Mouse (Mus musculus): ENCODE data around the gene Mbd3.

The Mbd3 gene

DNA sequence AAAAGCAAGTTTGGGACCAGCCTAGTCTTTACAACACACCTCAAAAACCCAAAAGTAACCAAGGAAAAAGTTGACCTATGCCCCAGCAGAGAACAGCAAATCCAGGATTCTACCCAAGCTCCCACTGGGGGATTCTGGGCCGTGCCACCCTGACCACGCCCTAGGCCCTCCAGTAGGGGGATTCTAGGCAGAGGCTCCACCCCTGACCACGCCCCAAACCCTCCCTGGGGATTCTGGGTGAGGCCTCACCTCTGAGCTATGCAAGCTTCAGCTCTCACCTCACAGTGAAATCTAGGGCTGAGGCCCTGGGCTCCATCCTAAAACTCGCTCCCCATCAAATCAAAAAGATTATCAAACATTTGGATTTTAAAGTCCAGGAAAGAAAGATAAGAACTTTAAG lies 24.2 kb upstream of the Mbd3 start:
- DNase-seq (ENCODE audit: low spot score), result no peak

DNA sequence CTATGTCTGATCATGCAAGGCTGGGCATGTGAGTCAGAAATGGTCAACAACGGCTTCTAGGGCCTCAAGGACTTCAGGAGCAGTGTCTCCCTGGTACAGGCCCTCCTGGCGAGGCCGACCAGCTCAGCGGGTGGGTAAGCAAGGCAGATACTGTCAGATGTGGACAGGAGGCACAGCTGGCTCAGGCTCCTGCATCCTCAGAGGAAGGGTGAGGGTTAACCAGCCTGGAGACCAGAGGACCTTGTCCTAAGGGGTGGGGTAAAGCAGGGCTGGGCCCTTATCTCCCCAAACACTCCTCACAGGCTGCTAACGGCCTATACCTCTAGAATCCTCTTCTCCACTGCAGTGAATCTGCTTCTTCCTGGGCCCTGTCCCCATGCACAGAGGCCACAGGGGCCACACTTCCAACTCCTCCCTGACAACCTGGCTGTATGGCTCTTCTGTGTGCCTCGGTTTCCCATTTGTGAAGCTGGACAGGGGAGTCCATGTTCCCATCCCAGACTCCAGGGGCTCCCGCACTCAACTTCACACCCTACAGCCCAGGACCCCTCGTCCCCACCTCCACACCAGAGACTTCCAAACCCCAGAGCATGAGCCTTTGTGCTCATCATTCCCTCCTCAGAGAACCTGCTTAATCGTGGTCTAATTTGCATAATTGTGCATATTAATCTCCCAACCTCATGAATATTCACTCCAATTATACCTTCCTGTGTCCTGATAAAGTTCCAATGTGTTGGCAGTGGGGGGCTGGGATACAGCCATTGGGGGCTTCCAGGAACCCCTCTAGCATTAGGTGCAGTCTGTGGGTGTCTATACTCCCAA lies 22.5 kb upstream of the Mbd3 start:
- DNase-seq (ENCODE audit: low spot score), result no peak

DNA sequence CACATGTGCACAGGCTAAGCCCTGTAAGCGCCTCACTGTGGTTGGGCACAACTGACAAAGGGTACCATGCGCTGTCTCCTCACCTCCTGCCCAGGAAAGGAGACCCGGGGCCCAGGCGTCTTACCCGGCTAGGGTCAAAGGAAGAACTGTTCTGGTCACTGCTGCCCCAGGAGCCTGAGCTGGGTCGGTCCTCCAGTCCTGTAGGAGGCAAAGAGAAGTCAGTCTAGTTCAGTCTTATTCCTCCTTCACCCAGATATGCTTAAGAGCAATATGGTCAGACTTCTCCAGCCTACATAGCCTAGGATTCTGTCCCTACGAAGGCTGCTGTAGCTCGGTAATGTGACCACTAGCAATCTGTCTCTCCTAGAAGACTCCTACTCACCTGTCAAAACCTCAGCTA lies 21.9 kb upstream of the Mbd3 start:
- no peak for DNase-seq (ENCODE audit: low spot score)

DNA sequence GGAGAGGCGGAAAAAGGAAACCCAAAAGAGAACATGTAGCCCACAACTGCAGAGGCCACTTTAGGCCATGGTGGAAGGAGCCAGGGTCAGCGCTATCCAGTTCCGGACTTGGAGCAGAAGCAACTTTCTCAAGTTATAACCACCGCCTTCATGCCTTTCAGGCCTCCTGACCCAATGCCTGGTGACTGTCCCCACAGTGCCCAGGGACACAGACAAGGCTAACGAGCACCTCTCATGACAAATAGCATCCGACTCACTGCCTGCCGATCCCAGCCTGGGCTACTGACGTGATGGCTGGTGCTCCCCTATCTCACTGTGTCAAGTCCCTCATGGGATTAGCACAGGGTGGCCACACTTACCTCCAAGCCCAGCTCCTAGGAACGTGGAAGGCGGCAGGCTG lies 21.4 kb upstream of the Mbd3 start:
- DNase-seq (ENCODE audit: low spot score), result no peak

DNA sequence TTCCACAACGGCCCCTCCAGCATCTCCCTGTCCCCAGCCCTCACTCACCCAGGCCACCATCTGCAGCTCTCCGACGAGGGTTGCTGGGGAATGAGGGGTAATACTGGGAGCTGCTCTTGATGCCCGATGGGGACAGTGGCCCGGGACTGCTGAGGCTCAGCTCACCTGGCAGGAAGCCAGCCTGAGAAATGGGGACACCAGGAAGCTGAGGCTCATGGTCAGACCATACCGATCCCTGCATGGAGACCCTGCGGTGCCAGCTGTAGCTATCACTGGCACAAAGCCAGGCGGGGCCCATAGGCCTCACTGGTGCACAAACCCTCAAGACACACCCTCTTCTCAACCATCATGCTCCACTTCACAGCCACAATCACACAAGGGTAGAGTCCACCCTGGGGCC lies 20.1 kb upstream of the Mbd3 start:
- no peak for DNase-seq (ENCODE audit: low spot score)

DNA sequence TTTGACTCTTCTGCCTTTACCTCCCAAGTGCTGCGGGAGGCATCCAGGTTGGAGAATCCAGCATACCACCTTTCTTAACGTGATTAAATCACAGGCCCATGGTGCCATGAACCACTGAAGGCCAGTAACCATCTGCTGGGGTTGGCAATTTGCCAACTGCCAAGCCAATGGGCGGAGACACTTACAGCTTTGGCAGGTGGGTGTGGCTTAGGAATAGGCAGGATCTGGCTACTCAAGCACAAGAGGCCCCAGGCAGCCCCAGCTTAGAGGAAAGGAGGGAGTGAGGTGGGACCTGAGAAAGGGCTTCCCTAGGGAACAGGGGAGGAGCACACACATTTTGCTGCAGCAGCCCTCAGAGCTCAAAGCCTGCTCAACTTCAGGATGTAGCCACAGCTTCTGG lies 19.0 kb upstream of the Mbd3 start:
- peak; percentile 47 for DNase-seq (ENCODE audit: low spot score)

DNA sequence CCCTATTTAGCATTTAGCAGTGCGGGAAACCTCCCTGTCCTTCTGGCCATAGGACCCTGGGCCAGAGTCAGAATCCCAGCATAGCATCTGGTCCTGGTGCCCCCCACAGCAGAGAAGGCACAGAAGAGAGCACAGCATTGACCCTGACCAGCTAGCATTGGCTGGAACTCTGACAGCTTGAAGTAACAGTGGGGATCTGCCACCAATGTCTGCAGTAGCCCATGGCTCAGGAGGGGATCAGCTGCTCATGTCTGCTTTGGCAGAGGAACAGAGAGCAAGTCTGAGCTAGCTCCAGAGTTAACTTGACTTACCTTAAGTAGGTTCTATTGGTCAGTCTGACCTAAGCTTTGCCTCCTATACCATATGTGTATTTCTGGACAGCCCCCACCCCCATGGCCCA lies 18.5 kb upstream of the Mbd3 start:
- no peak for DNase-seq (ENCODE audit: low spot score)

DNA sequence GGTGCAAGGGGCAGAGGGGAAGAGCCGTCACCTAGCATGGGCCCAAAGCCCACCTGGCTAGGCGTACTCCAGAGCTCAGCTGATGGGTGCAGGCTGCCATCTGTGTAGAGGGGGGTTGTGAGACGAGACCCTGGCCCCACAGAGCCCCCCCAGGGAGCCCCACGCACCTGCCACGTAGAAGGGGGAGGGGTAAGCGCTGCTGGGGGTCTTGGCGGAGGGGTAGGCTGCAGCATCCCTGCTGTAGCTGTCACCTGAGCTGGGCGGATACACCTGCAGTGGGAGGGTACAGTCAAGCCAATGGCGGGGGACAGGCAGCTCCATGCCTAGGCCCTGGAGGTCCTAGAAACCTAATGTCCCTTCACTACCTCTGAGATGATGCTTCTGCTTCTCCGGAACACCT lies 18.0 kb upstream of the Mbd3 start:
- no peak for DNase-seq (ENCODE audit: low spot score)

DNA sequence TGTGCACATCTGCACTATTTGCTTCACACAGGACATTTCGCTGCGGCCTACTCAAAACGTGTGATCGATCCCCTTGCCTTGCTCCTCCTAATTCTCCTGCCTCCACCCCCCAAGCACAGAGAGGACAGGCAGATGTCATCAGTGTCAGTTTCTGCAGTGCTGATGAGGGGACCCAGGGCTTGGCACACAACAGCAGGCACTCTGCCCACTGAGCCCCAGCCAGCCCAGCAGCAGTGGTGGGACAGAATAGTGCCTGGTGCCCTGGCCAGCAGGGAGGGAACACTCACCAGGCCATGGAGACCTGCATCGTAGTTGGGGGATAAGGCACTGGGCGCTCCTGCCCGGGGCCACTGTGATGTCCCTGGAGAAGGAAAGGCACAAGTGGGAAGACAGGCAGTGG lies 16.2 kb upstream of the Mbd3 start:
- DNase-seq (ENCODE audit: low spot score), result no peak

DNA sequence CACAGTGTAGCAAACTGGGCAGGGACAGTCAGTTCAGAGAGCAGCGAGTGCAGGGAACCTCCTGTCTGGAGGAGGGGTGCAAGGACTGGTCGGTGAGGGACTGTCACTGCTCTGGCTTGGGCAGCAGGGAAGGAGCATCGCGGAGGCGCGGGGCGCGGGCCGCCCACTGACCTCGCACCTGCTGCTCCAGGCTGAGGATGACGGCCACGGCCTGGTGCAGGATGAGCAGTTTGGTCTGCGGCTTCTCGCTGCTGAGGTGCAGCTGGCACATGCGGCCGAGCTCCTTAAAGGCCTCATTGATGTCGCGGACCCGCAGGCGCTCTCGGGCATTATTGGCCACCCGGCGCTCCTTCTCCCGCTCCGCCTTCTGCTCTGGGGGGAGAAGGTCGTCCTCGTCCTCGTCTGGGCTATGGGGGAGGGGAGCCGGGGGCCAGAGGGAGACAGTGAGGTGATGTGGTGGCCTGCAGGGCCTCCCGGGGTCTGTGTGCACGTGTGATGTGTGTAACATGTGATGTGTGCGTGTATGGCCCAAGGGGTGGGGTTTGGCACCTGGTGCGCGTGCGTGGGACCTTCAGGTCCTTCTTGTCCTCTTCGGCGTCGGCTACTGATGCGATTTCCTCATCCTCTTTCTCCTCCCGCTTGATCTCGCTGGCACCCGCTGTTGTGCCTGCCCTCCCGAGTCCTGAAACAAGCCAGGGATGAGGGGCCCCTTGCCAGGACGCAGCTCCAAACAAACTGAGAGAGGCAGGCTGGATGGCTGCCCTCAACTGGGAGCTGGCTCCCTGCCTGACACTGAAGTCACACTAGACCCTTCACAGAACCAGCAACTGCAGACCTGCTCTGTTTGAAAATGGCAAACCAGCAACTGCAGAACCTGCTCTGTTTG lies 13.5 kb upstream of the Mbd3 start:
- DNase-seq (ENCODE audit: low spot score), result no peak

DNA sequence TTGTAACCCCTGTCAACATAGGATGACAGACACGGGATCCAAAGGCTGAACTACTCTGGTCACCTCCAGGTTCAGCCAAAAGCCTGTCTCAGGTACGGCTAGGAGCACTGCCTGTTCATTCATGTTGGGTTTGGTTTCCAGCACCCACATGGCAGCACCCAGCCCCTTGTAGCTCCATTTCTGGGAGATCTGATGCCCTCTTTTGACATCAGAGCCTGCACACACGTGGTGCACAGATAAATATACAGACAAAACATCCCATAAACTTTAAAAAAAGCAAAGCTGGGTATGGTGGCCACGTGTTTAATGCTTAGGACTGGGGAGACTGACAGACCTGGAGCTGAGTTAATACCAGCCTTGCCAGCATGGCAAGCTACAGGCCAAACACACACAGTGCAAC lies 8.6 kb upstream of the Mbd3 start:
- DNase-seq (ENCODE audit: low spot score), result no peak

DNA sequence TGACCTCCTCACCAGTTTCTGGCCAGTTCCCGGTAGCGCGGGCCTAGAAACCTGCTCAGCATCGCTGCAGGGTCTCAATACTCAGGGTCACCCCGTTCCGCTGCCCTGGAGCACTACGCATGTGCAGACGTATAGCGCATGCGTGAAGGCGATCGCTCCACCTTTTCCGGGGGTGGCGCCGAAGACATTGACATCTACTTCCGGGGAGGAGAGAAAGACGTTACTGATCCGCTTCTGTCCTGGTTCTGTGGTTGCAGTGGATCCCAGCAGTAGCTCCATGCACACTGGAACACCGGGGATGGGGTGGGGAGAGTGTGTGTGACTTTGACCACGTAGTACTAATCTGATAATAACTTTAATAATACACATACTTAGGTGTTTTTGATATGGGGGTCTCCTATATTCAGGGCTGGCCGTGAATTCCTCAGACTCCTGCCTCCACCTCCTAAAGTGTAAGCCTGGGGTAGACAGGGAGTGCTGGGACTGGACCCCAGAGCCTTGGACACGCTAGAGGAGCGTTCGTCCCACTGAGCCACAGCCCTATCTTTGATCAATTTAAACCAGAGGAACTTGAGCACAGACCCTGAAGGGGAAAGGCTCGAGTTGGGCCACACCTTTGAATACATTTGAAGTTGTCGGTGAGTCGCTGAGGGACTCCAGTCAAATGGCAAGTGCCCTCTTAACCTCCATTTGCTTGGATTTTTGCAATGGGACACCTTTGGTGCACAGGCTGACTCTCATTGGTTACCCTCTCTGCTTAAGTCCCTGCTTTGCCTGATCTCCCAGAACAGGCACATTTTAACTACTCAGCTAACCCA lies 7.5 kb upstream of the Mbd3 start, which contains the start of gene Uqcr11:
Gene Uqcr11 (minus strand): TSS at position 147 of the 818 bp plus-strand sequence.
- DNase-seq (ENCODE audit: low spot score), result peak; percentile 91

DNA sequence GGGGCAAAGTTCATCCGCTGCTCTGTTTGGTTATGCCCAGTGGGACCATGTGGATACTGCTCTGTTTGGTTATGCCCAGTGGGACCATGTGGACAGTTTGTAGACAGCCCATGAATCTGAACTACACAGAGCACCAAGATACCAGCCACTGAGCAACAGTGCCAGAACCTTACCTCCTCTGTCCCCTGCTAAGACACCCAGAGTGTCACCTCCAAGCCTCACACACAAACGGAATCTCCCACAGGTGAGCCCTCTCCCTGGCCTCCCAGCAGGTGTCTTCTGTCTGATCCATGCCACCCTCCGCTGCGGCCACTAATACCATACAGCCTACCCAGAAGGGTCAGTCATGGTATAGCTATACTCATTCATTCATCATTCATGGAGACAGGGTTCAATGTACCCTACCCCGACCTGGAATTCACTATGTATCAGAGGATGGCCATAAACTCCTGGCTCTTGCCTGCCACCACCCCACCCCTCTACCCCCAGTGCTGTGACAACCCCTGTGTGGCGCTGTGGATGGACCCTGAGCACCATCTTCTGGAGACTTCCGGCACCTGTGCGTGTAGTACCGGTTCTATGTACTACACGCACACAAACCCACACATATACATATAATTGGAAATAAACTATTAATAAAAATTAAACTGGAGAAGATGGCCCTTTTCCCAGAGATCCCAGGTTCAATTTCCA lies 6.3 kb upstream of the Mbd3 start:
- DNase-seq (ENCODE audit: low spot score), result no peak

DNA sequence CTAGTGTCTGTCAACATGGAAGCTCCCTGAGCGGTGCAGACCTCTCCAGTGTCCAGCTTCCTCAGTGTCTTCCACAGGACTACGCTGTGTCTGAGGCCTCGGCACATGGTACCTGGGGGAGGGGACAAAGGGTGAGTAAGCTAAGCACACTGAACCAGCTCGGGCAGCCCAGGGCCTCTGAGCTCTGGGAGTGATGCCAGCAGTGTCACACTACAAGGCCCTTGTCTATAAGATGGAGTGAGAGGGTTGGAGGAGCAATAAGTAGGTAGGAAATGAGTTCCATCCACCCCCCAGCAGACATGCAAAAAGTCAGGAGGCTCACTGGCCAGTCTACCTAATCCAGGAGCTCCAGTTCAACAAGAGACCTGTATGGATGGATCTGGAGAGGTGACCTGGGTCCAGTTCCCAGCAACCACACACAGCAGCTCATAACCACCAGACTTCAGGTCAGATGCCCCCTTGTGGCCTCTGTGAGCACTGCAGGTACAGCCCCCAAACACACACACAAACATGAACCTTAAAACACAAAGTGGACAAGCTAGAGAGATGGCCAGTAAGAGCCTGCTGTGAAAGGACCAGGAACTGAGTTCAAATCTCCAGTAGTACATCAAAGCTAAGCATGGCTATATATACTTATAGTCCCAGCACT lies 3.8 kb upstream of the Mbd3 start:
- DNase-seq (ENCODE audit: low spot score), result no peak

DNA sequence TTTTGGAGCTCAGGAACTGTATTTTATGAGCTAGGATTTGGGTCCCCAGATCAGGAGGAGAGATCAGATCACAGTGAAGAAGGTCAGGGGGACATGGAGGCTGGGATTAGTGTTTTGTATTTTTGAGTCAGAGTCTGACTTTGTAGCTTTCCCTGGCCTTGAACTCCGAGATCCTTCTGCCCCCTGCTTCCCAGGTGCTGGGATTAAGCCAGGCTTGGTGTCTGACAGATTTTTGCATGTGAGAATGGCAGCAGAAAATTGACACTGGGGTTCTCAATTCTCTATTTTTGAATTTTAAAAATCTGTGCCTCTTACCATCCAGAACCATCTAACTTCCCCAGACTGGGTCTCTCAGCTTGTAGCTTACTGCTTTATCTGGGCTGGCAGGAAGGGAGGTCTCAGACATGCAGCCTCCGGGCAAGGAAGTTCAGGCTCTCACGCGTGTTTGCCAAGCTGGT lies 1.4 kb upstream of the Mbd3 start:
- no peak for DNase-seq (ENCODE audit: low spot score)

DNA sequence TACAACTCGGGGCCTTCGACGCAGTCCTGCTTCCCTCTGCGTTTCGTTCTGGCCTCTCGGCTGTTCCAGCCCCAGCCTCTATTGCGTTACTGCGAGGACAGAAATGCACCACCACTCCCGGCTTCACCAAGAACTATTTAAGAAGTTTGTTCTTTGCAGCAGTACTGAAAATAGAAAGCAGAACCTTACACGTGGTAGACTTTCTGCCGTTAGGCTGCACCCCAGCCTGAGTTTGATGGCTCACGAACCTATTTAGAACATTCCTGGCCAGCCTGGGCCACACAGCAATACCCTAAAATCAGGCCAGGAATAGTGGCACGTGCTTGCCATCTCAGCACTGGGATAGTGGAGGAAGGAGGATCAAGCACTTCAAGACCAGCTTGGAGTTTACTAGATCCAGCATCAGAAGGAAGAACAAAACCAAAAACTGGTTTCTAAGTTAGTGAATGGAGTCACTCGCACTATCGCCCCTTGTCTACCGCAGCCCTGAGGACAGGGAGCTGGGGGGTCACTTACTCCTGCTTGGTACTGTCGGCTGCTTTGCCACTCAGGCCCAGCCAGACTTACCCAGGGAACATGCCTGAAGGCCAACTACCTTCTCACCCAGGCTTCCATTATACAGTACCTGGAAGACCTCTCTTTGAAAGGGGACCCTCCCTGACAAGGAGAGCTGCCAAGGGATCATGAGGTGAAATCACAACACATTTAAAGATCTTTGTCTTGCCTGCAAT lies 788 bp upstream of the Mbd3 start:
- DNase-seq (ENCODE audit: low spot score), result no peak

DNA sequence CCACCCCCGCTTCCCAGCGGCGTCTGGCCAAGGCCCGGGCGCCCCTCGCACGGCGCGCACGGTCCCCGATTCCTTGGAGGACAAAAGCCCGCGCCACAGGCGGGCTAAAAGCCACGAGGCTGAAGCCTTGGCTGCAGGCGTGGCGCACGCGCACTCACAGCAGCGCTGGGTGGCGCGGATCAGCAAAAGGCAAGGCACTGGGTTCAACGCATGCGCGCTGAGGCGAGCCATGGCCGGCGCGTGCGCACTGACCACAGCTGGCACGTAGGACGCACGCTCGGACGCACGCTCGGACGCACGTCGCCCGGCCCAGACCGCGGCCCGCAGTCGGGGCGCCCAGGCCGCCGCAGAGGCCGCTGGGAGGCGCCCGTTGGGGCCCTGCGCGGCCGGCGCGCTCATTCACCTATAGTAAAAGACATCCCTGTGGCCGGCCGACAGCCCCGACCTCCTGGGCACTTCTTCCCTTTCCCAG lies 595 bp downstream of the Mbd3 start:
- DNase-seq (ENCODE audit: low spot score), result peak; percentile 98

DNA sequence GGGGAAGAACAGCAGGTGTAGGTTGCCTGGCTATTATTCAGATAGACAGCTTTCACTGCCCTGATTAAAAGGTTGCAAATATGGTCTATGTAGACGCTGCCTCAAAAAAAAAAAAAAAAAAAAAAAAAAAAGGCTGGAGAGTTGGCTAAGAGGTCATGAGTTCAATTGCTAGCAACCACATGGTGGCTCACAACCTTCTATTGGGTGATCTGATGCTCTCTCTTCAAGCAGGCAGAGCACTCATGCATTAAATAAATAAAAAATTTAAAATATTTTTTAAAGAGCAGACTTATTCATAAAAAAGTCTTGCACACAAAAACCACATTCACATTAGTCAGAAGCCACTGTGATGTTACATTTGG lies 1.2 kb downstream of the Mbd3 start:
- DNase-seq (ENCODE audit: low spot score), result no peak

DNA sequence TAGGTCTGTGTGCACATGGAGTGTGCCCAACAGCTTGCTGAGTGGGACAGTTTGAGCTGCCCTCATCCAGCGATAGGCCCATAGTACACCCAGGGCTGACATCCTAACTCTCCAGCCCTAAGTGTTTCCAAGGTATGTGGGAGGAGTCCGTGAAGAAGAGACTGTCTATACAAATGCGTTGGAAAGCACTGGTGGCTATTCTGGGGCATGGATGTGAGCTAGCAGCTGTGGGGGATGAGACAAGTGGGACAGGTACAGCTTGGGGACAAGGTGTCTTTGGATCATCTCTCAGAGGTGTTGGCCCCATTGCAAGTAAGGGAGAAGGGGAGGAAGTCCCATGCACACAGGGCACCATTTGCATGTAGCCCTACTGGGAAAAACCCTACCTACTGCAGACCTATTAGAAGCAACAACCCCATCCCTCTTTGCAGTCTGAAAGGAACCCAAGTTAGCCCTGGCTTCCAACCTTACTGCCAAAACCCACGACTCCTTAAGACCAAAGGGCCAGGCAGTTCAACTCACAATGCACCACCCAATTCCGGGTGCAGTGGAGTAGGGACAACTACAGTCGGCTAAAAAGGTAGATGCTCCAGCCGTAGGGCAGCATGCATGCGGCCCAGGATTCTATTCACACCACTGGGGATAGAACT lies 1.7 kb downstream of the Mbd3 start:
- DNase-seq (ENCODE audit: low spot score), result no peak
